Mouse (Mus musculus) gastrocnemius, adult 2 months (tissue): Measurements from ENCODE around the gene Apba2. TPM values are rescaled to one million over a fixed set of nuclear protein-coding genes. Genes with fewer than 3 reads are reported as not detected.

ENCODE experiments used
- DNase-seq: peaks from one replicate; pipeline ENCODE4 v3.0.0; 2022
- H3K27ac ChIP-seq: fragments of 200-600 bp; 2 replicates; pipeline ENCODE4 v1.8.1; 2022; ENCODE audit warnings: mild to moderate bottlenecking
- H3K4me3 ChIP-seq: fragments of 200-600 bp; 2 replicates; pipeline ENCODE4 v1.8.1; 2022; ENCODE audit warnings: mild to moderate bottlenecking, moderate library complexity
- CTCF ChIP-seq: fragments of 200-600 bp; IDR thresholded peaks from 2 replicates; pipeline ENCODE4 v1.8.1; 2022; ENCODE audit warnings: antibody characterized with exemption, mild to moderate bottlenecking, moderate library complexity
- intact Hi-C: fragments of 180-260 bp; cut with DNase I; formaldehyde crosslinking; loops from one replicate; pipeline ENCODE4 v1.15.1; 2025
- long read RNA-seq, 2 experiments: library from polyadenylated mRNA; stranded (forward); transcript quantifications; one replicate each; pipeline ENCODE4 v2.0.0; 2021
- total RNA-seq, 2 experiments: library from RNA; stranded (reverse); gene quantifications; 2 replicates each; pipeline ENCODE4 v1.2.3; 2021

Apba2 gene
- under 1 TPM in 1 of 2 experiments, not detected in 1; 0.22 TPM for total RNA-seq
- long read RNA-seq, experiment 1 = 0 reads
- long read RNA-seq, experiment 2 = 0 reads

GRCm38 (mm10) chr7:64501536-64502270 lies at the start of gene Apba2:
Gene Apba2, plus strand, starts transcription at chr7:64501706.
- H3K27ac ChIP-seq = no peak within 1 kb of the TSS
- TF ChIP-seq CTCF = peak; percentile 55
- H3K4me3 ChIP-seq = peak within 1 kb of the TSS; percentile 55
- peak; percentile 32 for DNase-seq
- intact Hi-C loops = loop anchor here (5.0 kb wide), 1 partner anchor 241 kb away; no protein-coding TSS in a partner anchor

- intact Hi-C loops = no loop called here
- no peak overlapping the region for H3K4me3 ChIP-seq
- no peak overlapping the region for H3K27ac ChIP-seq
- no peak for DNase-seq
- TF ChIP-seq CTCF = no peak
Observed at GRCm38 (mm10) chr7:64451861-64452382, 49.6 kb upstream of the Apba2 start.

- Histone ChIP-seq H3K4me3 (no peak overlapping the region), H3K27ac (no peak overlapping the region)
- DNase-seq = no peak
- TF ChIP-seq CTCF = no peak
- intact Hi-C loops = no loop called here
Observed at GRCm38 (mm10) chr7:64452471-64453222, 48.9 kb upstream of the Apba2 start.

- no peak overlapping the region for H3K4me3 ChIP-seq
- TF ChIP-seq CTCF = no peak
- intact Hi-C loops = no loop called here
- no peak overlapping the region for H3K27ac ChIP-seq
- no peak for DNase-seq
Observed at GRCm38 (mm10) chr7:64456176-64456575, 45.3 kb upstream of the Apba2 start.

- no peak for DNase-seq
- intact Hi-C loops = no loop called here
- TF ChIP-seq CTCF = no peak
- Histone ChIP-seq H3K27ac (no peak overlapping the region), H3K4me3 (no peak overlapping the region)
Observed at GRCm38 (mm10) chr7:64456676-64457075, 44.8 kb upstream of the Apba2 start.

- DNase-seq = no peak
- Histone ChIP-seq H3K4me3 (no peak overlapping the region), H3K27ac (no peak overlapping the region)
- intact Hi-C loops = no loop called here
- no peak for TF ChIP-seq CTCF
Observed at GRCm38 (mm10) chr7:64457811-64458210, 43.7 kb upstream of the Apba2 start.

- TF ChIP-seq CTCF = peak; percentile 54
- Histone ChIP-seq H3K4me3 (no peak overlapping the region), H3K27ac (no peak overlapping the region)
- intact Hi-C loops = no loop called here
- DNase-seq = no peak
Observed at GRCm38 (mm10) chr7:64497438-64497837, 4.1 kb upstream of the Apba2 start.

- intact Hi-C loops = loop anchor here (5.0 kb wide), 1 partner anchor 240 kb away; no protein-coding TSS in a partner anchor
- no peak for TF ChIP-seq CTCF
- no peak for DNase-seq
- H3K4me3 ChIP-seq = peak overlapping the region; percentile 55
- H3K27ac ChIP-seq = no peak overlapping the region
Observed at GRCm38 (mm10) chr7:64502271-64503180, 1.0 kb downstream of the Apba2 start.

GRCm38 (mm10) chr7:64503641-64504040 lies 2.1 kb downstream of the Apba2 start:
- no peak overlapping the region for H3K4me3 ChIP-seq
- no peak for DNase-seq
- intact Hi-C loops = loop anchor here (5.0 kb wide), 1 partner anchor 239 kb away; no protein-coding TSS in a partner anchor
- no peak overlapping the region for H3K27ac ChIP-seq
- TF ChIP-seq CTCF = no peak

GRCm38 (mm10) chr7:64504691-64505231 lies 3.3 kb downstream of the Apba2 start:
- DNase-seq = no peak
- H3K4me3 ChIP-seq = no peak overlapping the region
- no peak overlapping the region for H3K27ac ChIP-seq
- TF ChIP-seq CTCF = no peak
- intact Hi-C loops = loop anchor here (5.0 kb wide), 1 partner anchor 238 kb away; no protein-coding TSS in a partner anchor

- no peak for DNase-seq
- TF ChIP-seq CTCF = no peak
- Histone ChIP-seq H3K4me3 (no peak overlapping the region), H3K27ac (no peak overlapping the region)
- intact Hi-C loops = no loop called here
Observed at GRCm38 (mm10) chr7:64505571-64505970, 4.1 kb downstream of the Apba2 start.

- intact Hi-C loops = no loop called here
- DNase-seq = no peak
- H3K27ac ChIP-seq = no peak overlapping the region
- no peak overlapping the region for H3K4me3 ChIP-seq
- no peak for TF ChIP-seq CTCF
Observed at GRCm38 (mm10) chr7:64508826-64509225, 7.3 kb downstream of the Apba2 start.
